Mouse (Mus musculus) thymus, postnatal 36 days (tissue): ENCODE measurements around the gene Krt12.

Experiments
- DNase-seq, 2 experiments: peaks; one replicate each; pipeline ENCODE4 v3.0.0; 2022; ENCODE audit warnings: mixed read lengths in 2 of 2

Krt12 gene

GRCm38 (mm10) chr11:99396661-99397060 is 25.4 kb downstream of the Krt12 start:
- DNase-seq = no peak

GRCm38 (mm10) chr11:99396034-99396433 is 26.0 kb downstream of the Krt12 start:
- no peak for DNase-seq

- DNase-seq = no peak
These were observed 29.6 kb downstream of the Krt12 start for GRCm38 (mm10) chr11:99392492-99392891.

GRCm38 (mm10) chr11:99391375-99391774 is 30.7 kb downstream of the Krt12 start:
- DNase-seq = no peak

- DNase-seq = no peak
These were observed 31.2 kb downstream of the Krt12 start for GRCm38 (mm10) chr11:99390866-99391265.

- no peak for DNase-seq
These were observed 32.8 kb downstream of the Krt12 start, which contains the start of gene Krt10 for GRCm38 (mm10) chr11:99389264-99389663. Krt10 (minus strand) TSS chr11:99389364.

GRCm38 (mm10) chr11:99388661-99389060 is 33.4 kb downstream of the Krt12 start:
- DNase-seq = no peak

GRCm38 (mm10) chr11:99385813-99386721 is 36.0 kb downstream of the Krt12 start:
- DNase-seq = peak; percentile 70 to 78

GRCm38 (mm10) chr11:99379568-99379967 is 42.5 kb downstream of the Krt12 start:
- DNase-seq = peak; percentile 54 to 55

GRCm38 (mm10) chr11:99374803-99375202 is 47.3 kb downstream of the Krt12 start, which contains the start of gene Krt28:
Krt28 (minus strand) TSS chr11:99374903.
- no peak for DNase-seq

- peak in 1 of 2 experiments; percentile 9 for DNase-seq
These were observed 52.1 kb downstream of the Krt12 start for GRCm38 (mm10) chr11:99369853-99370451.

- no peak for DNase-seq
These were observed 52.8 kb downstream of the Krt12 start for GRCm38 (mm10) chr11:99369229-99369628.

- DNase-seq = peak in 1 of 2 experiments; percentile 11
These were observed 55.3 kb downstream of the Krt12 start for GRCm38 (mm10) chr11:99366791-99367190.
